Mouse (Mus musculus) left cerebral cortex, postnatal 4 days (tissue): ENCODE measurements around the gene Fbxo46. TPM values are rescaled to one million over a fixed set of nuclear protein-coding genes. Genes with fewer than 3 reads are reported as not detected.
"Not testable (repeated sequence)": the region's sequence is repeated elsewhere in the genome, so short reads cannot be mapped to it uniquely, and the experiment has no call there.

Source experiments
- DNase-seq: peaks from one replicate; pipeline ENCODE4 v3.0.0-alpha.2; 2022
- intact Hi-C: fragments of 180-260 bp; cut with DNase I; formaldehyde crosslinking; loops from one replicate; pipeline ENCODE4 v1.15.1; 2025
- total RNA-seq, 2 experiments: library from RNA; stranded (reverse); gene quantifications; 2 replicates each; pipeline ENCODE4 v1.2.3; 2021

The Fbxo46 gene
- total RNA-seq, 2 experiments from 2014 or later: 17.7 to 18.9 TPM

DNA sequence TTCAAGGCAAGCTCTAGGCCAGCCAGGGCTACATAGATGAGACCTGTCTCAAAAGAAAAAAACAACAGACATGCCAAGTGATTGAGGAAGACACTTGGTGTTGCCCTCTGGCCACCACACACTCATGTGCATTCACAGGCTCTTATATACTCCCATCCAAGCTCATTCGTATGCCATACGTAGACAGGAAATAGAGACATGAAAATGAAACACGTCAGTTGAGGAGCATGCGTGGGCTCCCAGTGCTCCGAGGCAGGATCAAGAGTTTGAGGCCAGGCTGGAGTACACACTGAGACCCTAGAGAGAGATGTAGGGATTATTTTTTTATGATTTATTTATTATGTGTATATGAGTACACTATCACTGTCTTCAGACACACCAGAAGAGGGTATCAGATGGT lies 9.7 kb downstream of the Fbxo46 start:
- no peak for DNase-seq
- intact Hi-C loops: no loop called here

DNA sequence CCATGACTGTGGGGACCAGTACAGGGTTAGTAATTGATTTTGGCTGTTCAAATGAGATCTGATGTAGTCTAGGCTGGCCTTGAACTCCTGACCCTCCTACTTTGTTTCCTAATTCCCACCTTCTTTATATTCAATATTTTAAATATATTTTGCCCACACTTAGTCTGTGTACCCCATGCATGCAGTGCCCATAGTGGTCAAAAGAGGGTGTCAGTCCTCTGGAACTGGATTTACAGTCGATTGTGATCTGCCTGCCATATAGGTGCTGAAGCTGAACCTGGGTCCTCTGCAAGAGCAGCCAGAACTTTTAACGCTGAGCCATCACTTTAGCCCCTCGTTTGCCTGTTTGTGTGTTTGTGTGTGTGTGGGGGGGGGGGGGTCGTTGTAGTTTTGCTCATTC lies 11.0 kb downstream of the Fbxo46 start:
- intact Hi-C loops: no loop called here
- DNase-seq: no peak

DNA sequence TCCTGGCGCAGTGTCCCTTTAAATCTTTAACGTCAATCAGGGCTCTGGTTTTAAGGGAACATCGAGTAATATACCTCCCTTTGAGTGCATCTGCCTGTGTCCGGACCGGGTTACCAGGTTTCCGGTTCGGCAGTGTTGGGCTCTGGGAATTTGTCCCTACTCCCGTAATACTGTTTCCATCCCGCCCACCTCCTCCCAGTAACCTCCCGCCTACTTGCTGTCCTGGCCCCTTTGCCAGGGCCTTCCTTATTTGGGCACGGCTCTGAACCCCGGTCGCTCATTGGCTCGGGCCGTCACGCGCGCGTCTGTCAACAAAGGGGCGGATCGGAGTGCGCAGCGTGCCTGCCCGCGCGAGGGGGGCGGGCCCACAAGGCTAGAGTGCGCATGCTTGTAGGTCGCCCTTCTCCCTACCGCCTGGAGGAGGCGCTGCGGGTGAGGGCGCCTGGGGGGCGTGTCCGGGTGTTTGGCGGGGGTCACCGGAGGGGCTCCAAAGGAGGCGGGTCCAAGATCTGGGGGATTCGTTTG lies 11.7 kb downstream of the Fbxo46 start:
- DNase-seq: peak; percentile 99
- intact Hi-C loops: no loop called here

DNA sequence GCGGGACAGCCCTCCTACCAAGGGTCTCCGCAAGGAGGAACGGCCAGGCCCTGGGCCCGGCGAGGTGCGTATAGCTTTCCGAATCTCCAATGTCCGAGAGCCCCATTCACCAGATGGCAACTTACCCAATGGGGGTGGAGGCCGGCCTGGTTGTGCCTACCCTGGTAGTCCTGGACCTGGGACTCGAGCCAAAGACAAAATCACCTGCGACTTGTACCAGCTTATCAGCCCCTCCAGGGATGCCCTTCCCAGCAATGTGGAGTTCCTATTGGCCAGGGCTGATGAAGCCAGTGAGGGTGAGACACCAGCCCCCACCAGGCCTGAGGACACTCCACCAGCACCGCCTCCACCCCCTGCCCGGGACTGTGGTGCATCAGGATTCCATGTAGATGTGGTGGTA lies 16.5 kb downstream of the Fbxo46 start:
- DNase-seq: no peak
- intact Hi-C loops: no loop called here

DNA sequence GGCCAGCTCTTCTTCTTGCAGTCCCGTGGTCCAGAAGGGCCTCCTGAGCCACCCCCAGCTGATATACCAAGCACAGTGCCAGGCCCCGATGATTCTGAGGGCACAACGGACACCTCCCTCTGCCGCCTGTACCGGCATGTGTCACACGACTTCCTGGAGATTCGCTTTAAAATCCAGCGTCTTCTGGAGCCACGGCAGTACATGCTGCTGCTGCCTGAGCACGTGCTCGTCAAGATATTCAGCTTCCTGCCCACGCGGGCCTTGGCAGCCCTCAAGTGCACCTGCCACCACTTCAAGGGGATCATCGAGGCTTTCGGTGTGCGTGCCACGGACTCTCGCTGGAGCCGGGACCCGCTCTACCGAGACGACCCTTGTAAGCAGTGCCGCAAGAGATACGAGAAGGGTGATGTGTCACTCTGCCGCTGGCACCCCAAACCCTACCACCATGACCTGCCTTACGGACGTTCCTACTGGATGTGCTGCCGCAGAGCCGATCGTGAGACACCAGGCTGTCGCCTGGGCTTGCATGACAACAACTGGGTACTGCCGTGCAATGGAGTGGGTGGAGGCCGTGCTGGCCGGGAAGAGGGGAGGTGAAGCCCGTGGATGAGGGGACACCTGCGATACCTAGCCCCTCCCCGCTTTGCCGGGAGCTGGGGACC lies 17.1 kb downstream of the Fbxo46 start:
- intact Hi-C loops: no loop called here
- no peak for DNase-seq

DNA sequence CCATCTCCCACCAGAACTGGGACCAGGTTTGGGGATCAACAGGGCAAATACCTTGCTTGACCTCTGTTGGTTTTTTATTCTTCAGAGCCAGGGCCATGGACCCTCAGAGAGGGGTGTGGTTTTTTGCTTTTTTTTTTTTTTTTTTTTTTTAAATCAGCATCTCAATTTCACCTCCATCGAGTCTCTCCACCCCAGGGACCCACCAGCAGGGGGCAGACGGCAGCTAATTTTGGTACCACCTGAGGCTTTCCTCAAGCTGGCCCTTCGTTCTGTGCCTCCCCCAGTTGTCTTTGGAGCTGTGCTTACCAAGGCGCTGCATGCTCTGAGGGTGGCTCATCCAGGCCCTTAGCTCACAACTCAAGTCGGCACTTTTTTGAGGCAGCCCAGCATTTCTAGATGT lies 17.7 kb downstream of the Fbxo46 start:
- peak; percentile 59 for DNase-seq
- intact Hi-C loops: no loop called here

DNA sequence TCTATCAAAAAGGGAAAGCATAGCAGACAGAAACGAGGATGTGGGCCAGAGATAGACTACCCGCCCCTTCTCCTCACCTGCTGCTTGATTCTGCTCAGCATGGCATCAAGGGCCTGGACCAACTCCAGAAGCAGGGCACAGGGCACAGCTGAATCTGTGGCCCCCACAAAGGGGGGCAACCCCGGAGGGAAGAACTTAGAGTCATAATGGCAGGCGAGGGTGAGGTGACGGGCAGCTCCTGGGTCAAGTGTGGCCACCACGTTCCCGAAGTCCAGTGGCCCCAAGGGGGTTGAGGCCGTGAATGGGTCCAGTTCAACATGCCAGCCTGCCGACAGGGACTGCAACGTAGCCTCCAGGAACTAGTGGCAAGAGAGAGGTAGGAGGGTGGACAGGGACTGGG lies 27.1 kb downstream of the Fbxo46 start:
- intact Hi-C loops: no loop called here
- no peak for DNase-seq

DNA sequence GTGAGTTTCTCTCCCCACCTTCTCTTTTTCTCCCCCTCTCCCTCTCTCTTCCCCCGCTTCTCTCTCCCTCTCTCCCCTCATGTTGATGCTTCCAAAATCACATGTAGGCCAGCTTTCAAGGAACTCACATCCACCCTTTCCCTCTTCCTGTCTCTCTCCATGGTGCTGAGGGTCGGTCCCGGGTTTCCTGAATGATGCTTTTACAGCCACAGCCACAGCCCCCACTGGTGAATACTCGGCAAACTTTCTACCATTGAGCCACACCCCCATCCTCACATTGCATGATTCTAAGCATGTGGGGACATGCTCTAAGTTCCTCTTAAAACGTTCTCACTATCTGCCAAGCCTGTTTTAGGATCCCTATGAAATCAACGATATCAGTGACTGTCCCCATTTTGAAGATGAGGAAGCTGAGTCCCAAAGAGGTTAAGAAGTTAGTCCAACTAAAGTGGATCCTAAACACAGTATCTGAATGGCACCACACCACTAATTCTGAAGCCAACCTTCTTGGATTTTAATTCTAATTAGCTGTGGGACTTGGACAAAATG lies 27.9 kb downstream of the Fbxo46 start:
- intact Hi-C loops: no loop called here
- DNase-seq: no peak

DNA sequence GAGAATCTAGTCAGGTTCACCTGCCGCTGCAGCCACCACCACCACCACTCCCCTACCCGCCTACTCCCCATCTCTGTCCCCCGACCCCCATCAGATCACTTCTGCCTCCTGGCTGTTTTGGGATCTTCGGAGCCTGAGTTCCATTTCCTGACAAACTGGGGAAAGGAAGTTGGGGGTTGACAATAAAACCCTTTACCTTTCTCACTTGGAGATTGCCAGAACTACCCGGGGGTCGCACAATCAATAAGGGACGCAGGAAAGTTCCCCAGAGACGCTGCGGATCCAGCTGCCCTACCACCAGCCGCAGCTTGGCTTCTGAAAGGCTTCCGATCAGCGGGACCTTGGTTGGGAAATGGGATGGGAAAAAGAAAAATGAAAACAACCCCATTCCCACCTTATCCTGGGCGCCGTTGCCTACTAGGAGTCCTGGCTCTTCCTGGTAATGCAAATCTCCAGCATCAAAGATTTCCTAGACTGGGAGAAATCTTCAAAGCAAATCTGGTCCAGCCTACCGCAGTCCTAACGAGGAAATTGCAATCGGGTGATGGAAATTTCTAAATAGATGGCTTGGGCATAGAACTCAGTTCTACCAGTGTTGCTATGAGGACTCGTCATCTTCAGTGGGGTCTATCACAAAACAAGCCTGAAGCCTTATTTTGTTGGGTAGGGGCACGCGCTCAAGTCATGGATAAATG lies 28.7 kb downstream of the Fbxo46 start:
- no peak for DNase-seq
- intact Hi-C loops: no loop called here

DNA sequence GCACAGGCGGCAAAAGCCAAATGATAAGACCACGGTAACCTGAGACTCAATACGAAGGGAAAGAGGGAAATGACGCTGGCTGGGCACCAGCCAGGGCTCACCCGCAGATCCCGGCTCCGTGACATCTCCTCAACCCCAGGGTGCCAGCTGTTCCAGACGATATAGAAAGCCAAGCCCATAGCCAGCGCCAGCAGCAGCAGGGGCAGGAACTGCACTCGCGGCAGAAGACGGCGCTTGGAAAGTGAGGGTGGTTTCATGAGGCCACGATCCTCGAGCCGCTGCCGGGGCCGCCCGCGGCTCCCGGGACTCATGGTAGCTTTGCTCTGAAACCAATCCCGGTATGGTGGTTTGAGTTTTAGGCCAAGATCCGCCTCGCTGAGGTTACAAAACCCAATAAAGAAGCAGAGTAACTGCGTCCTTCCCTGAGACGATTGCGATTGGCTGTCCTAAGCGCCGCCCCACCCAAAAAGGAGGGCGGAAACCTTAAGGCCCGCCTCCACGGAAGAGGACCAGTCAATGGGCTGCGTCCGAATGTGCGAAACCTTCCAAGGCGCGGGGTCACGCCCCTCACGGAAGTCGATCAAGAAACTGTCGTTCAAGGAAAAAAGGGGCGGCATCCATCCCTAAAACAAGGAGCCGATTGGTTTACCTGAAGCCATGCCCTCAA lies 29.3 kb downstream of the Fbxo46 start, which contains the start of gene Qpctl:
Qpctl (minus strand) TSS at position 417 of the 667 bp plus-strand sequence.
- intact Hi-C loops: no loop called here

DNA sequence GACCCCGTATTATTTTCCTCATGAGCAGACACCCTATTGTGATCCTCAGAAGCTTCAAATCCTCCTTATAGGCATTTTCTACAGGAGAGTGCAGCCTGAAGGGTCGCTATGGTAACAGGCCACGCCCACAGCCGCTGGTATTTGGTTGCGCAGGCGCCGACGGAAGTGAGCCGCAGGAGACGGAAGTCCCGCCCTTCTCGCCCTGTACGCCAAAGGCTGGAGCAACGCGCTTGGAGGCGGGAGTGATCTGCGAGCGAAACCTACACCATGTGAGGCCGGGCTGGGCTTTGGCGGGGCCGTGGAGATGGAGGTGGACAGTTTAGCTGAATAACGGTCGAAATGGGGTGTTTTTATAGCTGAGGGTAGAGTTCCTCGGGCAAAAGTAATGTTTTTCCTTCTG lies 30.0 kb downstream of the Fbxo46 start, which contains the start of gene Snrpd2:
Snrpd2 (plus strand) TSS at position 97 of the 400 bp plus-strand sequence.
- intact Hi-C loops: no loop called here
- DNase-seq: peak; percentile 99

More for the DNA sequence above, 29.3 kb downstream of the Fbxo46 start, which contains the start of gene Qpctl:
- DNase-seq: peak; percentile 99

DNA sequence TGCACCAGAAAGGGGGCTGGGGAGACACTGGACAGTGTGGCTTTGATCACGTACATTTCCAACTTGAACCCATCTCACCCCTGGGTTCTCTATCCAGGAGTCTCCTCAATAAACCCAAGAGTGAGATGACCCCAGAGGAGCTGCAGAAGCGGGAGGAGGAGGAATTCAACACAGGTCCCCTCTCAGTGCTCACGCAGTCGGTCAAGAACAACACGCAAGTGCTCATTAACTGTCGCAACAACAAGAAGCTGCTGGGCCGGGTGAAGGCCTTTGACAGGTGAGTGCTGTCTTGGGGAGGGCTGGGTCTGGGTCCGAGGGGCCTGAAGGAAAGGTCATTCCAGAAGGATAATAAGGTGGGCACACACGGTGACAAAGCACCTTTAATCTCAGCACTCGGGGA lies 31.5 kb downstream of the Fbxo46 start:
- intact Hi-C loops, DNase-seq: not testable (repeated sequence)

DNA sequence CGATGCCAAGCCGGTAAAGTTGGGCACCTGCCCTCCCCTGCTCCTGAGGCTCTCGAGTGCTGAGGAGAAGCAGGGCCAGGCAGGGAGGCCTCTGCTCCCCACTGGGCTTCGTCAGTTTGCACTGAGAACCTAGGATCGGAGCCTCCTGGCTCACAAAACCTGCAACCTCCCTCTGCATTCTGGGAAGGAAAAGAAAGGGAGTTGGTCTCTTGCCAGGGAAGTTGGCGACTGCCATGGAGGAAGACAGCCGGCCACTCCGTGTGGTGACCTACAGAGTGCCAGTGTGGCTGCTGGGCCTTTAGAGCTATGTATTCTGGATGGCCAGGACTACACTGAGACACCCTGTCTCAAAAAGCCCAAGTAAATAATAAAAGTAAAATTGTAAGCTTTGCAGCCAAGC lies 35.1 kb downstream of the Fbxo46 start:
- DNase-seq: no peak
- intact Hi-C loops: no loop called here

DNA sequence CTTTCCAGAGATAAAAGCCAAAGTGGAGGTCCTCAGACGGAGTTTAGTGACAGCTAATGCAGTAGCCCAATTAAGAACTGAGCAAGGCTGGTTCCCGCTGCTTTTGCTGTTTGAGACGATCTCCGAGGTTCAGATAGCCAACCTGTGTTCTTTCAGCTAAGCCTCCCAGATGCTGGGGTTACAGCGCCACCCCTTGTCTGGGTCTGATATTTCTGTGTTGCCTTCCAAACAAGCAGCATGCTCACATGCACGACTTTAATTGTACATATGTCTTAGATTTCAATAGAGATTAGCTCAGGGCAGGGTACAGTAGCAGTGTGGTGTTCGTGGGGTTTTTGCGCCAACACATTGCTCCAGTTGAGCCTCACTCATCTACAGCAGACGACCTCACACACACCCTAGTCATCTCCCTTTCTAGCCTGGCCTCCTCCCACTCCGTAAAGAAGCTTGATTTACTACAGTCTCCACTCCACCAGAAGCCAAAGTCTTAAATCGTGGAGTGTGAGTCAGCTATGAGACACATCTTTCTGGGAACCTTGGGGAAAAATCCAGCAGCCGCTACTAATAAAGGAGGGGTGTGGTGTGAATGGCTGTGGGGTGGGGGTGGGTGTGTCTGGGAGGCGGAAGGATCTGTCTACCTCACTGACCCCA lies 36.3 kb downstream of the Fbxo46 start:
- no peak for DNase-seq
- intact Hi-C loops: no loop called here

DNA sequence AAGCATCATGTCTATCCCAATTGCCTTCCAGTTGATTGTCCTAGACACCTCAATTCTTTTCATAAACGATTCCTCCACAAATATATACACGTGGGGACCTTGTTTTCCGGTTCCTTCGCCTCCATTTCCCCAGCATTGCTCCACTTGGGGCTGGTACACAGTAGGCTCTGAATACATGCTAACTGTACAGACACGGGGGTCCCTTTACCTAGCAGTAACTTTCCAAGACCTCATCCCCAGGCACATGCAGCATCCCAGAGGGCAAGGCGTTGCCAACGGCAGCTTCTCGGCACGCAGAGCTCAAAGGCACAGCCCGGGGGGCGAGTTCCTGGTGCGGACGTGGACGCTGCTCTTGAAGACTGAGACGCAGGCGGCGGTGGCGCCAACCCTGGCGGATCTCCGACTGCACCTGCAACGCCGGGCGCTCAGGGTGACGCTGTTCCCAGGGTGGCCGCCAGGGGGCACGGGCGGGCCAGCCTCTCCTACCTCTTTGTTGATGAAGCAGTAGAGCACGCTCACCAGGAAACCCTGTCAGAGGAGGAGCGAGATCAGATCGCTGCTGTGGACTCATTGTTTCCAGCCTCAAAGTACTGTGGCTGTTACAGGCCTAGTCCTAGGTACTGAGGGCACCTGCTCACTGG lies 37.6 kb downstream of the Fbxo46 start:
- peak; percentile 93 for DNase-seq
- intact Hi-C loops: no loop called here

DNA sequence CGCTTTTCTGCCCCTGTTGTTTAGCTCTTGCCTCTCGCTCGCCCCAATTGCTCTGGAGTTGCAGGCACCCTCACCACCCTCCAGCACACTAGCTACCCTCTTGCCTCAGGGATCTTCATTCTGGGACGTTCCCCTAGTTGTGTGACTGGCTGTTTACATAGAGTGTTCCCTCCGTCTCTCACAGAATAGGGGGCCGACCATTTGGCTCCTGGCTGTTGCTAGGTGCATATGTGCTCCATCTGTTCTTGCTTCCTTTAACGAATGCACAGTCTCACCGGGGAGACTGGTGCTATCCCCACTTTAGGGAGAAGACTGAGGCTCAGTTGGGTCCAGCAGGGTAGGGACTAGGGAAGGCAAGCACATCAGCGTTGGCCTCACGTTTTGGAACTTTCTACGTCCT lies 38.9 kb downstream of the Fbxo46 start:
- intact Hi-C loops: no loop called here
- DNase-seq: no peak

DNA sequence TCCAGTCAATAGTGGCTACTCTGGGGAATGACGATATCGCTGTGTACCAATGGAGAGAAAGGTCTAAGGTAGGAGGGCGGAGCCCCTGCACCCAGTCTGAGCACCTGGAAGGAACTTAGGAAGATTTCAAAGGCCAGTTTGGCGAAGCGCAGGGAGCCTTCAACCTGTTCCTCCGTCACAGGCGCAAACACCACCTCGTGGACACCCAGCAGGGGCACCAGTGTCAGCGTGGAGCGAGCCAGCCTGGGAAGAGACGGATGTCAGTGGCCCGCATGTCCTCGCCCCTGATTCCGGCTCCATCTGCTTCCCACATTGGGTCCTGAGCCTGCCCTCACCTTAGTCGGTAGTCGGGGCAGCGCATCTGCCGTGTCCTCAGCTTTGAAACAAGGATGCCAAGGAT lies 39.8 kb downstream of the Fbxo46 start:
- no peak for DNase-seq
- intact Hi-C loops: no loop called here

DNA sequence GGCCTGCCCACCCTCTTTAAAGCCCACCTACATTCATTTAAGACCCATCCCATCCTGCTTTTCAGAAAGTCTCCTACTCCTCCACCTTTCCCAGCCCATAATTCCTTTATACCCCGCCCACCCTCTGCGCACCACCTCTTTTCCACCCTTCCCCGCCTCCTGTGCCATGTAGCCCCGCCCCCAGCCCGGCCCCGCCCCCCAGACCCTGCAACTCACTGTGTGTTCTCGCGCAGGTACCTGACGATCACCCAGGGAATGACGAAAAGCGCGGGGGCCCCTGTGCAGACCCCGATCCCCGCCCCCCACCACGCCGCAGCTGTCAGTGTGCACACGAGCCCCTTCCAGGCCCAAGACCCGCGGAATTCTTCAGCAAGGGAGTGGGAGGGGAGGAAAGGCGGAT lies 40.5 kb downstream of the Fbxo46 start:
- DNase-seq: no peak
- intact Hi-C loops: no loop called here

DNA sequence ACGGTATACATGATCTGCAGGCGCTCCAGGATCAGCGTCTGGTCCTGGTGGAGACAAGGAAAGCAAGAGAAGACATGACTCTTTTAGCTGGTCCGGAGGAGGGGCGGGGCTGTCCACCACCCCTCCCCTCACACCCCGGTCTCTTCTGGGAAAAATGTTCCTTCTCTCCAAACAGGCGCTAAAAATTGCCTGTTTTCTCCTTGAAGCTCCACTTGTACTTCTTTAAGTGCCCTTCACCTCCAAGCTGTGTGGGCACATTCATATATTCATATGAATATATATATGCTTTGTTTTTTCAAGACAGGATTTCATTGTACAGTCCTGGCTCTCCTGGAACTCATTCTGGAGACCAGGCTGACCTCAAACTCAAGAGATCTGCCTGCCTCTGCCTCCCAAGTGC lies 43.3 kb downstream of the Fbxo46 start:
- intact Hi-C loops: no loop called here
- DNase-seq: no peak

DNA sequence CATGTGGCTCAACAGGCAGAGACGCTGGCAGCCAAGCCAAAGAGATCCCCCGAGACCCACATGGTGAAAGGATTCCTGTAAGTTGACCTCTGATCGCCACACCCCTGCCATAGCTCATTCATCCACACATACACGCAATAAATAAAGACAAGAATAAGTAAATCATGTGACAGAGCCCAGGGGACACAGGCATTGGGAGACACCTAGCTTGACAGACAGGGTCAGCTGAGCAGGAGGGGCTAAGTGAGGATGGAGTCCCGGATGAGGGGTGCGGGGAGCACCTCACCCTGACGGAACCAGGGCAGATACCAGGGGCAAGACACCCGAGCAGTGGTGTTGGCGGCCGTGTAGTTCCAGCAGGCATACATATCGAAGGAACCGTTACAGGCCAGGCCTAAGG lies 44.1 kb downstream of the Fbxo46 start:
- intact Hi-C loops: no loop called here
- DNase-seq: no peak
